Mouse (Mus musculus): ENCODE results near the gene Dhtkd1. TPM values are rescaled to one million over a fixed set of nuclear protein-coding genes. Genes with fewer than 3 reads are reported as not detected.
"Not testable (repeated sequence)": the region's sequence is repeated elsewhere in the genome, so short reads cannot be mapped to it uniquely, and the experiment has no call there.

Dhtkd1 gene
- polyA plus RNA-seq (2015; fragmentation: Nextera tagmentation; extraction: Ambion mirVana) = 6.1 and 6.5 TPM in 2 replicates

DNA sequence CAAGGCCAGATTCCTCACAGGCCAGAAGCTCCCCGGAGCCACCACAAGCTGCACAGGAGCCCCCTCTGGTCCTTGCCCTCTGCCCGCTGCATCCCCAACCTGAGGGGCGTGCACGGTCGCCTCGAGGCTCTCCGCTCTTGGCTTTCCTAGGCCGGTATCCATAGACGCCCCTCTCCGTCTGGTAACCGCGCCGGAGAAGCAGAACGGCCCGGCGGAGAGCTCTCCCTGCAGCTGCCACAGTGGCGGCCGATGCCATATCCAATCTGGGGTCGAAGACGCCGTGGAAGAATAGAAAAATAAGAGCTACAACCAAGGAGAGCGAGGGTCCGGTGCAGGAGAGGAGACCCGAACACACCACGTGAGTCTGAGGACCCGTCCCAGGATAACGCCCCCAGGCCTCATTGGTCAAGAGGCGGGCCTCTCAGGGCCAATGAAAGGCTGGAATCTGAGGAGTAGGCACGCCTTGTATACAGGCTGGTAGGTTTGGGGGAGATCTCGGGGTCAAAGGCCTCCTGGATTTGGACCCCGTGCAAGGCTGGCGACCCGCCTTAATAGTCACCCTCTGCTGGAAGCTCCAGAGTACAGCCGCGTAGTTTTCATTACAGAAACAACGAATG, at the start of gene Dhtkd1:
Gene Dhtkd1, minus strand, starts transcription at position 377 of the 617 bp plus-strand sequence.
- peak within 1 kb of the TSS; percentile 66 for H3K27ac ChIP-seq (replicated peaks)

DNA sequence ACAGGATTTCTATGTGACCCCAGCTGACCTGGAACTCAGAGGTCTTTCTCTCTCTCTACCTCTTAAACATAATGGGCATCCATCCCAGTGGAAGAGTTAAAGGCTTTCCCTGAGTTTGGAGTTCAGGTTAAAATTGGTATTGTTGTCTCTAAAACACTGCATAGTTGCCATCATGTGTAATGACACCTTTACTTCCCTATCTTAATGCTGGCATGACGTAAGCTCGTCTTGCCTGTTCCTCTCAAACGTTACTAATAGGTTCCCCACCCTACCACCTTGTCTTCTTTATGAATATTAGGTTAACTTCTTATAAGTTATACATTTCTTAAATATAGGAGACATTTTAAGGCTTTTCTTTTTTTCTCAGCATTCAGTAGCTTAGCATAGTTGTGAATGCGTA, 34.9 kb upstream of the Dhtkd1 start:
- Histone ChIP-seq H3K9ac (replicated peaks) (no peak overlapping the region), H3K4me2 (no peak overlapping the region), H3K27ac (replicated peaks) (no peak overlapping the region), H3K4me3 (replicated peaks) (no peak overlapping the region), H3K4me1 (no peaks in the 10 kb centered on the region), H3K9me3 (replicated peaks) (no peaks in the 10 kb centered on the region), H3K36me3 (peaks cover 25% of the 10 kb centered on the region), H3K27me3 (replicated peaks) (no peaks in the 10 kb centered on the region)
- no peak for ATAC-seq (ENCODE audit: low FRiP score)
- 93% methylated on average over 4 of the region's 4 CpGs for WGBS

More for the DNA sequence above, at the start of gene Dhtkd1:
- H3K36me3 ChIP-seq = no peaks in the 10 kb centered on the region
- H3K9ac ChIP-seq (replicated peaks) = peak within 1 kb of the TSS; percentile 73
- H3K9me3 ChIP-seq (replicated peaks) = no peaks in the 10 kb centered on the region
- peak; percentile 96 for ATAC-seq (ENCODE audit: low FRiP score)
- H3K4me3 ChIP-seq (replicated peaks) = peak within 1 kb of the TSS; percentile 69
- peak within 1 kb of the TSS; percentile 66 for H3K4me2 ChIP-seq
- H3K27me3 ChIP-seq (replicated peaks) = no peaks in the 10 kb centered on the region
- peaks cover 27% of the 10 kb centered on the region for H3K4me1 ChIP-seq
- under 1% methylated on average over 36 of the region's 36 CpGs for WGBS

DNA sequence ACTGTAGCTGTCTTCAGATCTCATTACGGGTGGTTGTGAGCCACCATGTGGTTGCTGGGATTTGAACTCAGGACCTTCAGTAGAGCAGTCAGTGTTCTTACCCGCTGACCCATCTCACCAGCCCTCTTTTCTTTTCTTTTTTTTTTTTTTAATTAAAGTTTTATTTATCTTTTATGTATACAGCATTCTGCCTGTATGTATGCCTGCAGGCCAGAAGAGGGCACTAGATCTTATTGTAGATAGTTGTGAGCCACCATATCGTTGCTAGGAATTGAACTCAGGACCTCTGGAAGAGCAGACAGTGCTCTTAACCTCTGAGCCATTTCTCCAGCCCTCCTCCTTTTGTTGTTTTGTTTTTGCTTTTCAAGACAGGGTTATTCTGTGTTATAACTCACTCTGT, 28.0 kb upstream of the Dhtkd1 start:
- H3K36me3 ChIP-seq = peaks cover 16% of the 10 kb centered on the region
- not testable (repeated sequence) for H3K27me3 ChIP-seq (replicated peaks); H3K9me3 ChIP-seq (replicated peaks); H3K4me1 ChIP-seq; H3K4me2 ChIP-seq; H3K4me3 ChIP-seq (replicated peaks); ATAC-seq (ENCODE audit: low FRiP score); H3K27ac ChIP-seq (replicated peaks); H3K9ac ChIP-seq (replicated peaks)
- WGBS = 96% methylated on average over 3 of the region's 3 CpGs

DNA sequence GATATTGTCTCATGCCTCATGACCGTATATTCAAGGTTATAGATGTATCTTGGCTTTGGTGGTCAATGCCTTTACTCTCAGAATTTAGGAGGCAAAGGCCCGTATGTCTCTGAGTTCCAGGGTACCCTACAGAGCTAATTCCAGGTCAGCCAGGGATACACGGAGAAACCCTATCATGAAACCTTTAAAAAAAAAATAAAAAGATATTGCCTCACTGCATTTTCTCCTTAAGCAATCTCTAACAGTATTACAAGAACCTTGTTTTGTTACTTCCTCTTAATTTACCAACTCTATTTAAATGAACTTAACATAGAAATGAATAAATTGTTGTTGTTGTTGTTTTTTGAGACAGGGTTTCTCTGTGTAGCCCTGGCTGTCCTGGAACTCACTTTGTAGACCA, 23.4 kb upstream of the Dhtkd1 start:
- no peak overlapping the region for H3K9ac ChIP-seq (replicated peaks)
- ATAC-seq (ENCODE audit: low FRiP score) = no peak
- peaks cover 19% of the 10 kb centered on the region; the same call in 1 of the 2 replicates for H3K36me3 ChIP-seq
- no peak overlapping the region for H3K4me3 ChIP-seq (replicated peaks)
- H3K4me2 ChIP-seq = no peak overlapping the region
- H3K4me1 ChIP-seq = peaks cover 5% of the 10 kb centered on the region; the same call in 1 of the 2 replicates
- H3K9me3 ChIP-seq (replicated peaks) = no peaks in the 10 kb centered on the region
- no peak overlapping the region for H3K27ac ChIP-seq (replicated peaks)
- 96% methylated on average over 3 of the region's 3 CpGs for WGBS
- no peaks in the 10 kb centered on the region for H3K27me3 ChIP-seq (replicated peaks)

- not testable (repeated sequence) for ATAC-seq (ENCODE audit: low FRiP score); H3K27ac ChIP-seq (replicated peaks); H3K9me3 ChIP-seq (replicated peaks); H3K4me2 ChIP-seq; H3K9ac ChIP-seq (replicated peaks); H3K27me3 ChIP-seq (replicated peaks); H3K4me3 ChIP-seq (replicated peaks); H3K4me1 ChIP-seq
- 92% methylated on average over 4 of the region's 4 CpGs for WGBS
- peaks cover 28% of the 10 kb centered on the region for H3K36me3 ChIP-seq
These were observed 21.1 kb upstream of the Dhtkd1 start for GRCm38 (mm10) chr2:5963729-5964128.

DNA sequence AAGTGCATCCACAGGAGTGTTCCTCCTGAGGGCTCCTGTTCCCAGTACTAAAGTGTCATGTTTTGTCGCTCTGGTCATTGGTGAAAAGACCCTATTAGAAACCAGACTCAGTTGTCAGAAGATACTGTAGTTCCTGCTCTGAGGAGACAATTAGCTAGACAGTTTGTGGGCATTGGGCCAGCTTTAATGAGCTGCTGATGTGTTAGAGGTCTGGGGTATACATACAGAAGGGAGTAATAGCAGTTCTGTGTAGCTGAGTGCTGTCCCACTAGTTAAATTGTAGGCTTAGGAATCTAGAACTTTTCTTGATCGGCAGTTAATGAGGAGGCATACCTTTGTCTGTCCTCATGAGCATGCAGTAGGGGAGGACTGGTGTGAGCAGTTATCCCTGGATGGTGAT, 19.7 kb upstream of the Dhtkd1 start:
- peaks cover 5% of the 10 kb centered on the region; the same call in 1 of the 2 replicates for H3K4me1 ChIP-seq
- peaks cover 35% of the 10 kb centered on the region for H3K36me3 ChIP-seq
- H3K27me3 ChIP-seq (replicated peaks) = no peaks in the 10 kb centered on the region
- no peak overlapping the region for H3K9ac ChIP-seq (replicated peaks)
- H3K4me3 ChIP-seq (replicated peaks) = no peak overlapping the region
- H3K27ac ChIP-seq (replicated peaks) = no peak overlapping the region
- ATAC-seq (ENCODE audit: low FRiP score) = no peak
- 62% methylated on average over 2 of the region's 2 CpGs for WGBS
- H3K9me3 ChIP-seq (replicated peaks) = no peaks in the 10 kb centered on the region
- no peak overlapping the region for H3K4me2 ChIP-seq

GRCm38 (mm10) chr2:5957705-5958104, 15.1 kb upstream of the Dhtkd1 start:
- Histone ChIP-seq H3K4me3 (replicated peaks) (no peak overlapping the region), H3K4me1 (peaks cover 5% of the 10 kb centered on the region), H3K9ac (replicated peaks) (no peak overlapping the region), H3K9me3 (replicated peaks) (no peaks in the 10 kb centered on the region), H3K36me3 (peaks cover 31% of the 10 kb centered on the region), H3K27me3 (replicated peaks) (no peaks in the 10 kb centered on the region), H3K4me2 (no peak overlapping the region), H3K27ac (replicated peaks) (no peak overlapping the region)
- ATAC-seq (ENCODE audit: low FRiP score) = no peak
- 93% methylated on average over 9 of the region's 9 CpGs for WGBS

GRCm38 (mm10) chr2:5951621-5952211, 9.1 kb upstream of the Dhtkd1 start:
- H3K27me3 ChIP-seq (replicated peaks) = no peaks in the 10 kb centered on the region

GRCm38 (mm10) chr2:5950766-5951595, 8.4 kb upstream of the Dhtkd1 start, which contains the start of gene Upf2:
Upf2 (plus strand) TSS chr2:5951469.
- Histone ChIP-seq H3K36me3 (no peaks in the 10 kb centered on the region), H3K27me3 (replicated peaks) (no peaks in the 10 kb centered on the region), H3K9ac (replicated peaks) (peak within 1 kb of the TSS; percentile 87), H3K27ac (replicated peaks) (peak within 1 kb of the TSS; percentile 89), H3K4me2 (peak within 1 kb of the TSS; percentile 86), H3K4me1 (peaks cover 14% of the 10 kb centered on the region), H3K9me3 (replicated peaks) (no peaks in the 10 kb centered on the region), H3K4me3 (replicated peaks) (peak within 1 kb of the TSS; percentile 83)
- peak; percentile 96 for ATAC-seq (ENCODE audit: low FRiP score)
- under 1% methylated on average over 43 of the region's 54 CpGs for WGBS

More at GRCm38 (mm10) chr2:5951621-5952211, 9.1 kb upstream of the Dhtkd1 start:
- Histone ChIP-seq H3K4me2 (peak overlapping the region; percentile 86), H3K4me3 (replicated peaks) (peak overlapping the region; percentile 83), H3K27ac (replicated peaks) (peak overlapping the region; percentile 89), H3K36me3 (no peaks in the 10 kb centered on the region), H3K9me3 (replicated peaks) (no peaks in the 10 kb centered on the region), H3K9ac (replicated peaks) (peak overlapping the region; percentile 87), H3K4me1 (peaks cover 14% of the 10 kb centered on the region)
- ATAC-seq (ENCODE audit: low FRiP score) = peak; percentile 67
- WGBS = 0% methylated on average over 46 of the region's 46 CpGs

GRCm38 (mm10) chr2:5950305-5950704, 7.7 kb upstream of the Dhtkd1 start:
- Histone ChIP-seq H3K9me3 (replicated peaks) (no peaks in the 10 kb centered on the region), H3K4me2 (peak overlapping the region; percentile 86), H3K27me3 (replicated peaks) (no peaks in the 10 kb centered on the region), H3K4me3 (replicated peaks) (peak overlapping the region; percentile 83), H3K4me1 (peaks cover 14% of the 10 kb centered on the region), H3K36me3 (no peaks in the 10 kb centered on the region), H3K9ac (replicated peaks) (peak overlapping the region; percentile 46), H3K27ac (replicated peaks) (peak overlapping the region; percentile 63)
- no peak for ATAC-seq (ENCODE audit: low FRiP score)
- WGBS = 9% methylated on average over 6 of the region's 6 CpGs

GRCm38 (mm10) chr2:5949821-5950220, 7.2 kb upstream of the Dhtkd1 start:
- not testable (repeated sequence) for H3K9me3 ChIP-seq (replicated peaks); H3K27ac ChIP-seq (replicated peaks); H3K9ac ChIP-seq (replicated peaks); H3K27me3 ChIP-seq (replicated peaks); ATAC-seq (ENCODE audit: low FRiP score); H3K36me3 ChIP-seq
- 98% methylated on average over 9 of the region's 9 CpGs for WGBS
- Histone ChIP-seq H3K4me1 (peaks cover 14% of the 10 kb centered on the region), H3K4me2 (peak overlapping the region; percentile 86), H3K4me3 (replicated peaks) (peak overlapping the region; percentile 83)
